In the genomic region with DNA sequence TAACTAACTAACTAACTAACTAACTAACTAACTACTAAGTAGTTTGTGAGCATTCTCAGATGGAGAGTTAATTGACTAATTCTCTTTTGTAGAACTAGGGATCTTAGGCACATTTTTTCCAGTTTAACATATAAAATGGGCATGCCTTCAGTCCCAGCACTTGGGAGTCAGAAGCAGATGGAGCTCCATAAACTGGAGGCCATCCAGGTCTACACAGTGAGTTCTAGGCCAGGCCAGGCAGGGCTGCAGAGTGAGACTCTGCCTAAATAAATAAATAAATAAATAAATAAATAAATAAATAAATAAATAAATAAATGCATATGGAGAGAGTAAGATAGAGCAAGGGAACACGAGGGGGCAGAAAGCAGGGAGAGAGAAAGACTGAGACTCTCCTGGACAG, we compare ENCODE assay signal across 19 mouse cellular contexts. TPM values are rescaled to one million over a fixed set of nuclear protein-coding genes. Genes with fewer than 3 reads are reported as not detected.
DNase-seq lines count a peak whose midpoint lies in the region; ATAC-seq lines count a peak whose summit lies in the region.
"Had no signal": no experiment of that assay in that cellular context is flagged by ENCODE, and none has a peak within 500 bp of the region (broad histone marks: within the 10 kb centered on the region; RNA-seq: fewer than 3 reads in every experiment).

No protein-coding gene starts in this region.

- no peak overlapping the region for H3K27ac ChIP-seq in hindbrain, embryonic 12.5 days
- H3K27ac ChIP-seq: embryonic facial prominence, embryonic 13.5 days; forebrain, embryonic 12.5 days; heart, adult 2 months; hindbrain, embryonic 10.5 days; hindbrain, embryonic 15.5 days had no signal

- DNase-seq in NIH3T3 (ENCODE audit: low read depth) = peak; percentile 24
- peak; percentile 62 for DNase-seq in cerebellum, adult 11 months
- DNase-seq in cerebellum, adult 8-10 months = peak; percentile 62
- DNase-seq in cerebellum, postnatal 14 days = peak; percentile 45 to 76
- no peak for DNase-seq in spleen, postnatal 10 days (ENCODE audit: low spot score in 2 of 2)
- no peak for DNase-seq in left cerebral cortex, postnatal 10 days (ENCODE audit: extremely low spot score in 1 of 2, low spot score in 2 of 2)
- DNase-seq: adrenal gland, postnatal 10 days; gastrocnemius, postnatal 10 days; heart, adult 2 months; kidney, adult 2 months had no signal

- H3K9ac ChIP-seq in hindbrain, embryonic 12.5 days = no peak overlapping the region
- H3K9ac ChIP-seq: embryonic facial prominence, embryonic 13.5 days; forebrain, embryonic 12.5 days; heart, embryonic 12.5 days; hindbrain, embryonic 15.5 days had no signal

- H3K4me1 ChIP-seq in hindbrain, embryonic 12.5 days = peaks cover 20% of the 10 kb centered on the region

- no peaks in the 10 kb centered on the region for H3K27me3 ChIP-seq in hindbrain, embryonic 12.5 days
- H3K27me3 ChIP-seq: CH12.LX; embryonic facial prominence, embryonic 13.5 days; forebrain, embryonic 12.5 days; heart, embryonic 12.5 days; hindbrain, embryonic 15.5 days had no signal

- intact Hi-C loops in left cerebral cortex, postnatal 10 days (cut with DNase I) = no loop called here

- H3K4me3 ChIP-seq in hindbrain, embryonic 12.5 days = no peak overlapping the region
- H3K4me3 ChIP-seq: embryonic facial prominence, embryonic 13.5 days; forebrain, embryonic 12.5 days; heart, adult 2 months; heart, embryonic 12.5 days; hindbrain, embryonic 10.5 days; hindbrain, embryonic 15.5 days had no signal

- no peaks in the 10 kb centered on the region for H3K9me3 ChIP-seq in hindbrain, embryonic 12.5 days (replicated peaks)
- H3K9me3 ChIP-seq: embryonic facial prominence, embryonic 13.5 days; forebrain, embryonic 12.5 days; heart, embryonic 12.5 days; hindbrain, embryonic 10.5 days; hindbrain, embryonic 15.5 days had no signal

- H3K36me3 ChIP-seq in hindbrain, embryonic 12.5 days = peaks cover 12% of the 10 kb centered on the region
- H3K36me3 ChIP-seq: embryonic facial prominence, embryonic 13.5 days had no signal

- no peak overlapping the region for H3K4me2 ChIP-seq in hindbrain, embryonic 12.5 days (replicated peaks)
- H3K4me2 ChIP-seq: embryonic facial prominence, embryonic 13.5 days; forebrain, embryonic 12.5 days; heart, embryonic 12.5 days; hindbrain, embryonic 15.5 days had no signal

- ATAC-seq in hindbrain, embryonic 12.5 days (ENCODE audit: low FRiP score) = no peak
- ATAC-seq: forebrain, embryonic 16.5 days; intestine, embryonic 16.5 days had no signal

- WGBS in hindbrain, embryonic 12.5 days = 74% methylated on average over 1 of the region's 1 CpGs

RNA-seq across cellular contexts. Expression of a gene that starts 20.5 kb away (rescaled TPM):
- 31.3 and 31.8 TPM in 2 replicates for polyA plus RNA-seq in hindbrain, embryonic 12.5 days (2016; fragmentation: Nextera tagmentation; extraction: Ambion mirVana)
- 10 to 100 TPM; 23.4 to 26.0 TPM for total RNA-seq in left cerebral cortex, postnatal 10 days (2021)

RNA-seq across cellular contexts. Expression of a gene that starts 42.3 kb away (rescaled TPM):
- polyA plus RNA-seq in hindbrain, embryonic 12.5 days (2016; fragmentation: Nextera tagmentation; extraction: Ambion mirVana) = 24.9 and 25.7 TPM in 2 replicates
- total RNA-seq in left cerebral cortex, postnatal 10 days (2021) = 10 to 100 TPM; 45.0 to 46.9 TPM

RNA-seq across cellular contexts. Expression of a gene that starts 47.9 kb away (rescaled TPM):
- 2.8 and 3.0 TPM in 2 replicates for polyA plus RNA-seq in hindbrain, embryonic 12.5 days (2016; fragmentation: Nextera tagmentation; extraction: Ambion mirVana)
- total RNA-seq in left cerebral cortex, postnatal 10 days (2021) = 1 to 10 TPM; 8.6 to 9.5 TPM

Comparison
In these comparisons a context has a peak if more than half of its experiments do, and no peak if none do; other contexts are left out.
1. DNase-seq: peak in NIH3T3 (single experiment), cerebellum, adult 11 months (single experiment), cerebellum, adult 8-10 months (single experiment) and cerebellum, postnatal 14 days (2 of 2); none in spleen, postnatal 10 days (0 of 2) and left cerebral cortex, postnatal 10 days (0 of 2).